Mouse (Mus musculus) brain, embryonic 14.5 days (tissue): ENCODE measurements at regions not wholly inside any gene's neighbourhood (a gene's known extent, or its start where the extent isn't known, plus 50 kb on each side); places are given as distances from the start of the nearest gene placed in this dataset.

Experiments
- CTCF ChIP-seq: fragments of 200-500 bp; IDR thresholded peaks from 2 replicates; pipeline ENCODE4 v1.5.1; 2012; ENCODE audit warnings: inconsistent platforms, mild to moderate bottlenecking, moderate library complexity, borderline replicate concordance; ENCODE audit not compliant: insufficient read depth, insufficient read length; ENCODE audit errors: extremely low read depth
- POLR2A ChIP-seq: fragments of 200-500 bp; IDR thresholded peaks from 2 replicates; pipeline ENCODE4 v1.6.1; 2012; ENCODE audit warnings: mild to moderate bottlenecking, inconsistent platforms, borderline replicate concordance; ENCODE audit not compliant: poor library complexity, insufficient read depth, insufficient read length, severe bottlenecking; ENCODE audit errors: extremely low read depth

DNA sequence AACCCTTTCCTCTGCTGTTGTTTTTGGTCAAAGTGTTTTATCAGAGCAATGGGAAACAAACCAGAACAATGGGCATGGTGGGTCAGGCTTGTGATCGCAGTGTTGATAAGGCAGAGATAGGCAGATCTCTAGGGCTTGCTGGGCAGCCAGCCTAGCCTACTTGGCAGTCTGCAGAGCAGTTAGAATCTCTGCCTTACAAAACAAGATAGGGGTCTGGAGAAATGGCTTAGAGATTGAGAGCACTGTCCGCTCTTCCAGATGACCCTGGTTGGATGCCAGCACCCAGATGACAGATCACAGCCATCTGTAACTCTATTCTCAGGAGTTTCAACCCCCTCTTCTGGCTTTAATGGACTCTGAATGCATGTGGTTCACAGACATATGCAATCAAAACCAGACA, 289.7 kb upstream of the Thsd7b start:
- TF ChIP-seq CTCF = no peak
- no peak for TF ChIP-seq POLR2A
